Mouse (Mus musculus): Measurements from ENCODE around the gene Ammecr1. TPM values are rescaled to one million over a fixed set of nuclear protein-coding genes. Genes with fewer than 3 reads are reported as not detected.

Ammecr1 gene
- polyA plus RNA-seq, 1 experiment from 2014 or later: 11.9 TPM

- H3K36me3 ChIP-seq (replicated peaks): peaks cover 35% of the 10 kb centered on the region
- WGBS: 91% methylated on average over 7 of the region's 7 CpGs
- peaks cover 92% of the 10 kb centered on the region for H3K27me3 ChIP-seq (replicated peaks; ENCODE audit: low read depth, poor library complexity, severe bottlenecking)
- H3K4me3 ChIP-seq: no peak overlapping the region
- H3K4me1 ChIP-seq: peaks cover 5% of the 10 kb centered on the region; the same call in 1 of the 2 replicates
- no peak overlapping the region for H3K27ac ChIP-seq (replicated peaks)
- DNase-seq (ENCODE audit: low spot score): no peak
- no peaks in the 10 kb centered on the region for H3K9me3 ChIP-seq
These were observed 130.1 kb downstream of the Ammecr1 start for GRCm38 (mm10) chrX:142836399-142836798.

- WGBS: 87% methylated on average over 6 of the region's 6 CpGs
- H3K4me3 ChIP-seq: no peak overlapping the region
- peaks cover 92% of the 10 kb centered on the region for H3K27me3 ChIP-seq (replicated peaks; ENCODE audit: low read depth, poor library complexity, severe bottlenecking)
These were observed 131.7 kb downstream of the Ammecr1 start for GRCm38 (mm10) chrX:142834807-142835206.

GRCm38 (mm10) chrX:142833164-142833796 is 133.2 kb downstream of the Ammecr1 start:
- peaks cover 9% of the 10 kb centered on the region for H3K4me1 ChIP-seq
- 89% methylated on average over 13 of the region's 13 CpGs for WGBS
- DNase-seq (ENCODE audit: low spot score): no peak
- H3K9me3 ChIP-seq: no peaks in the 10 kb centered on the region
- H3K4me3 ChIP-seq: no peak overlapping the region
- H3K27ac ChIP-seq (replicated peaks): no peak overlapping the region
- H3K36me3 ChIP-seq (replicated peaks): peaks cover 41% of the 10 kb centered on the region
- peaks cover 81% of the 10 kb centered on the region for H3K27me3 ChIP-seq (replicated peaks; ENCODE audit: low read depth, poor library complexity, severe bottlenecking)

More at GRCm38 (mm10) chrX:142834807-142835206, 131.7 kb downstream of the Ammecr1 start:
- H3K36me3 ChIP-seq (replicated peaks): peaks cover 41% of the 10 kb centered on the region
- H3K4me1 ChIP-seq: peaks cover 5% of the 10 kb centered on the region; the same call in 1 of the 2 replicates
- H3K27ac ChIP-seq (replicated peaks): no peak overlapping the region
- no peak for DNase-seq (ENCODE audit: low spot score)
- H3K9me3 ChIP-seq: no peaks in the 10 kb centered on the region

- Histone ChIP-seq H3K27me3 (replicated peaks; ENCODE audit: low read depth, poor library complexity, severe bottlenecking) (peaks cover 73% of the 10 kb centered on the region), H3K36me3 (replicated peaks) (peaks cover 41% of the 10 kb centered on the region), H3K4me3 (no peak overlapping the region), H3K4me1 (peaks cover 13% of the 10 kb centered on the region), H3K9me3 (no peaks in the 10 kb centered on the region), H3K27ac (replicated peaks) (no peak overlapping the region)
- WGBS: 83% methylated on average over 3 of the region's 3 CpGs
- no peak for DNase-seq (ENCODE audit: low spot score)
These were observed 134.3 kb downstream of the Ammecr1 start for GRCm38 (mm10) chrX:142832221-142832620.

- 94% methylated on average over 6 of the region's 6 CpGs for WGBS
- Histone ChIP-seq H3K9me3 (no peaks in the 10 kb centered on the region), H3K27me3 (replicated peaks; ENCODE audit: low read depth, poor library complexity, severe bottlenecking) (peaks cover 72% of the 10 kb centered on the region), H3K4me3 (no peak overlapping the region), H3K27ac (replicated peaks) (no peak overlapping the region), H3K4me1 (peaks cover 13% of the 10 kb centered on the region), H3K36me3 (replicated peaks) (peaks cover 29% of the 10 kb centered on the region)
- no peak for DNase-seq (ENCODE audit: low spot score)
These were observed 136.0 kb downstream of the Ammecr1 start for GRCm38 (mm10) chrX:142830572-142830971.

- Histone ChIP-seq H3K27ac (replicated peaks) (no peak overlapping the region), H3K9me3 (no peaks in the 10 kb centered on the region), H3K4me1 (peaks cover 13% of the 10 kb centered on the region), H3K4me3 (no peak overlapping the region), H3K27me3 (replicated peaks; ENCODE audit: low read depth, poor library complexity, severe bottlenecking) (peaks cover 72% of the 10 kb centered on the region), H3K36me3 (replicated peaks) (peaks cover 23% of the 10 kb centered on the region)
- WGBS: 86% methylated on average over 12 of the region's 12 CpGs
- no peak for DNase-seq (ENCODE audit: low spot score)
These were observed 136.6 kb downstream of the Ammecr1 start for GRCm38 (mm10) chrX:142829866-142830470.

GRCm38 (mm10) chrX:142829267-142829666 is 137.3 kb downstream of the Ammecr1 start:
- H3K4me1 ChIP-seq: peaks cover 13% of the 10 kb centered on the region
- 79% methylated on average over 2 of the region's 2 CpGs for WGBS
- H3K9me3 ChIP-seq: no peaks in the 10 kb centered on the region
- no peak overlapping the region for H3K27ac ChIP-seq (replicated peaks)
- peaks cover 18% of the 10 kb centered on the region for H3K36me3 ChIP-seq (replicated peaks)
- H3K27me3 ChIP-seq (replicated peaks; ENCODE audit: low read depth, poor library complexity, severe bottlenecking): peaks cover 65% of the 10 kb centered on the region
- no peak overlapping the region for H3K4me3 ChIP-seq
- no peak for DNase-seq (ENCODE audit: low spot score)

- 47% methylated on average over 13 of the region's 13 CpGs for WGBS
- H3K27ac ChIP-seq (replicated peaks): no peak overlapping the region
- peak; percentile 37 for DNase-seq (ENCODE audit: low spot score)
- H3K4me3 ChIP-seq: no peak overlapping the region
- no peaks in the 10 kb centered on the region for H3K9me3 ChIP-seq
- peaks cover 64% of the 10 kb centered on the region for H3K27me3 ChIP-seq (replicated peaks; ENCODE audit: low read depth, poor library complexity, severe bottlenecking)
- H3K4me1 ChIP-seq: peaks cover 19% of the 10 kb centered on the region
- H3K36me3 ChIP-seq (replicated peaks): peaks cover 9% of the 10 kb centered on the region; the same call in 1 of the 2 replicates
These were observed 138.2 kb downstream of the Ammecr1 start for GRCm38 (mm10) chrX:142828184-142828908.

- peaks cover 64% of the 10 kb centered on the region for H3K27me3 ChIP-seq (replicated peaks; ENCODE audit: low read depth, poor library complexity, severe bottlenecking)
- no peaks in the 10 kb centered on the region for H3K9me3 ChIP-seq
- no peak overlapping the region for H3K27ac ChIP-seq (replicated peaks)
- H3K4me1 ChIP-seq: peaks cover 16% of the 10 kb centered on the region
- no peak for DNase-seq (ENCODE audit: low spot score)
- H3K4me3 ChIP-seq: no peak overlapping the region
- WGBS: 55% methylated on average over 1 of the region's 1 CpGs
- H3K36me3 ChIP-seq (replicated peaks): 0 out of 2 replicates have a peak, but pooled peaks cover 7% of the 10 kb centered on the region
These were observed 138.9 kb downstream of the Ammecr1 start for GRCm38 (mm10) chrX:142827644-142828043.

- H3K27ac ChIP-seq (replicated peaks): no peak overlapping the region
- H3K4me3 ChIP-seq: no peak overlapping the region
- WGBS: 88% methylated on average over 1 of the region's 1 CpGs
- H3K27me3 ChIP-seq (replicated peaks; ENCODE audit: low read depth, poor library complexity, severe bottlenecking): peaks cover 57% of the 10 kb centered on the region
- no peak for DNase-seq (ENCODE audit: low spot score)
- H3K4me1 ChIP-seq: peaks cover 15% of the 10 kb centered on the region
- H3K36me3 ChIP-seq (replicated peaks): 0 out of 2 replicates have a peak, but pooled peaks cover 3% of the 10 kb centered on the region
- H3K9me3 ChIP-seq: no peaks in the 10 kb centered on the region
These were observed 141.2 kb downstream of the Ammecr1 start for GRCm38 (mm10) chrX:142825309-142825708.

- no peak overlapping the region for H3K27ac ChIP-seq (replicated peaks)
- WGBS: 32% methylated on average over 3 of the region's 3 CpGs
- no peak overlapping the region for H3K4me3 ChIP-seq
- no peaks in the 10 kb centered on the region for H3K36me3 ChIP-seq (replicated peaks)
- DNase-seq (ENCODE audit: low spot score): no peak
- peaks cover 17% of the 10 kb centered on the region for H3K4me1 ChIP-seq
- peaks cover 64% of the 10 kb centered on the region for H3K27me3 ChIP-seq (replicated peaks; ENCODE audit: low read depth, poor library complexity, severe bottlenecking)
- no peaks in the 10 kb centered on the region for H3K9me3 ChIP-seq
These were observed 144.7 kb downstream of the Ammecr1 start for GRCm38 (mm10) chrX:142821846-142822245.

- peaks cover 17% of the 10 kb centered on the region for H3K4me1 ChIP-seq
- no peak for DNase-seq (ENCODE audit: low spot score)
- H3K4me3 ChIP-seq: no peak overlapping the region
- peaks cover 59% of the 10 kb centered on the region for H3K27me3 ChIP-seq (replicated peaks; ENCODE audit: low read depth, poor library complexity, severe bottlenecking)
- WGBS: 79% methylated on average over 6 of the region's 6 CpGs
- no peaks in the 10 kb centered on the region for H3K36me3 ChIP-seq (replicated peaks)
- H3K27ac ChIP-seq (replicated peaks): no peak overlapping the region
- no peaks in the 10 kb centered on the region for H3K9me3 ChIP-seq
These were observed 145.3 kb downstream of the Ammecr1 start for GRCm38 (mm10) chrX:142821239-142821638.
